Mouse (Mus musculus) kidney, postnatal 10 days (tissue): ENCODE results near the gene Fam129b.

Experiments used
- DNase-seq: peaks from one replicate; pipeline ENCODE4 v3.0.0; 2021; ENCODE audit warnings: mixed read lengths

The Fam129b gene

DNA sequence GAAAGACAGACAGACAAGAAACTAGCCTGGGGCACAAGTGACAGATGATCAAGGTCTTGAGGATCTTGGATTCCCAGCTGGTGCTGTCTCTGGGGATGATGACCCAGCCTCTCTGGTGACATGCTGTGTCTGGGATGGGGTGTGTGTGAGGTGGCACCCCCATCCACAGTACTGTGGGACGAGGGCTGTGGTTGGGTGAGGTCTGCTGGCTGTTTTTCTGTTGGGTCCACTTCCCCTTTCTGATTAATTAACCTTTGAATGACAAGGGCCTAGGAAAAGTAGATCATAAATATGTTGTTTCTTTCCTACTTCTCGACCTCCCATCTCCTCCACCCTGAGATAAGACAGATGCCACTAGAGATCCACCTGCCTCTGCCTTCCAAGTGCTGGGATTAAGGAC is 18.2 kb downstream of the Fam129b start:
- DNase-seq: no peak

GRCm38 (mm10) chr2:32895606-32896106 is 19.7 kb downstream of the Fam129b start:
- peak; percentile 66 for DNase-seq

DNA sequence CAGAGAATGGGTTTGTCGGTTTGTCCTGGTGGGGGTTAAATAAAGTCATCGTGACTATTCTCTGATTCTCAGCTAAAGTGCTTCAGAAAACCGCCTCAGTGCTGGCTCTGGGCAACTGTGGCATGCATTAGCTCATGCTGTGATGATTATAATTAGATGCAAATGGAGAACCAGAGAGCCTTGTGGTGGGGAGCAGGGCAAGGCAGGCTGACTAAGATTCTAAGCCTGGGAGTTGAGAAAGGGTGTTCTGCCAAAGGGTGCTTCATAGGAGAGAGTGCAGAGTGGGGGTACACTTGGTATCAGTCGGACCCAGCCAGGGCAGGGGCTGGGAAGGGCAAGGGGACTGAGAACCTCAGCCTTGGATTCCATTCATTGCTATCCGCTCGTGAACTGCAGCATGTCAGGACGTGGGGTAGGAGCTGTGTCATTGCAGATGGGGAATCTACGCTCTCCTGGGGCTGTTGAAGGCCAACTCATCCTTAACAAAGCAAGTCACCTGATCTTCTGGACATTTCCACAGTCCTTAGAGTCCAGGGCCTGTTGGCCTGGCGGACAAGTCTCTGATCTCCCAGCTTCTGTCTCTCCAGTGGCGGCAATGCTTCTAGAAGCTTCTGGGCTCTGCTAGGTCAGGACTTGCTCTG is 20.7 kb downstream of the Fam129b start:
- no peak for DNase-seq

GRCm38 (mm10) chr2:32898983-32899382 is 23.1 kb downstream of the Fam129b start:
- peak; percentile 71 for DNase-seq

DNA sequence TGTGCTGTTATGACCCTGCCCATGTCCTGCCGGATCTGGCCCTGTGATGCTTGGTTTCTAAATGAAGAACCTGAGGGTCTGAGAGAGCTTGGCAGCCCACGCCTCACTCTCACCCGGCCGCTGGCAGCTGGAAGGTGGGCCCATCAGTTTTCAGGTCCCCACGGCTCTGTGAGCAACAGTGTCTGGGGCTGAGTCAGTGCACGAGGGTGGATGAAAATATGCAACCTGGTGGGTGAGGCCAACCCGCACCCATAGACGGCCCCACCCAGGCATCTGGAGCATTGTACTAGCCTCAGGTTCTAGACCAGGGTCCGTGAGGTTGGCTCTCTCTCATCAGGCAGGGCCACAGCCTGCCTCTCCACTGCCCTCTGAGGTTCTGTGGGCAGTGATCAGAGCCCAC is 26.2 kb downstream of the Fam129b start:
- no peak for DNase-seq

- no peak for DNase-seq
Measured at GRCm38 (mm10) chr2:32903470-32903869, 27.6 kb downstream of the Fam129b start.

DNA sequence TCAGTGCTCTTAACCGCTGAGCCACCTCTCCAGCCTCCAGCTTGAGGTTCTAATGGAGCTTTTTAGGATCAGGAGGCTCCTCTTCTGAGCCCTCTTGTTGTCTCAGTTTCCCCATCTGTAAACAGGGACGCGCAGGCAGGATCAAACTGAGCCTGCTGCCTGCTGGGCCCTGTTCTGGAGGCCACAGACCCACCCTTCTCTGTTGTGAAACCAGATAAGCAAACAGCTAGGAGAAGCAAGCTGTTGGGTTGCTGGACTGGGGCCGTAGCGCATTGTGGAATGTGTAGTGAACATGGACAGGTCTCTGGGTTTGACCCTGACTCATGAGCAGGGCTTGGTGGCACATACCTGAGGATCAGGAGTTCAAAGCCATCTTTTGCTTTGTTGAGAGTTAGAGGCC is 28.7 kb downstream of the Fam129b start:
- no peak for DNase-seq

- no peak for DNase-seq
Measured at GRCm38 (mm10) chr2:32905297-32905696, 29.4 kb downstream of the Fam129b start.

GRCm38 (mm10) chr2:32907442-32907841 is 31.5 kb downstream of the Fam129b start:
- no peak for DNase-seq

GRCm38 (mm10) chr2:32908272-32908671 is 32.4 kb downstream of the Fam129b start:
- DNase-seq: peak; percentile 85

DNA sequence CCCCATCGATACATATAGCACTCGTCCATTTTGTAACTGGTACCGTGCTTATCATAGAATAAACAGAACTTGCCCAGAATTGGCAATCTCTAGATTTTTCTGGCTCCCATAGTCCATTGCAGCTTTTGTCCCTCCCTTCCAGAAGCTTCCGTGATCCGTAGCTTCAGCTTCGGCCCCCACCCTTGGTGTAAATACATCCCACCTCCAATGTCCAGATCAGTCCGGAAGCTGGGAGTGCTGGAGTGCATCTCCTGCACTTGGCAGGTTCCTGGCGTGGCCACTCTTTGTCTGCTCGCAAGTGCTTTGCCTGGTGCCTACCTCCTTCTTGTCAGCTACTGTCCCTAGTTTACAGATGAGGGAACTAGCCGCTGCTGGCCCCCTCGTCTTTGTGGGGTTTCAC is 32.9 kb downstream of the Fam129b start:
- peak; percentile 61 for DNase-seq

DNA sequence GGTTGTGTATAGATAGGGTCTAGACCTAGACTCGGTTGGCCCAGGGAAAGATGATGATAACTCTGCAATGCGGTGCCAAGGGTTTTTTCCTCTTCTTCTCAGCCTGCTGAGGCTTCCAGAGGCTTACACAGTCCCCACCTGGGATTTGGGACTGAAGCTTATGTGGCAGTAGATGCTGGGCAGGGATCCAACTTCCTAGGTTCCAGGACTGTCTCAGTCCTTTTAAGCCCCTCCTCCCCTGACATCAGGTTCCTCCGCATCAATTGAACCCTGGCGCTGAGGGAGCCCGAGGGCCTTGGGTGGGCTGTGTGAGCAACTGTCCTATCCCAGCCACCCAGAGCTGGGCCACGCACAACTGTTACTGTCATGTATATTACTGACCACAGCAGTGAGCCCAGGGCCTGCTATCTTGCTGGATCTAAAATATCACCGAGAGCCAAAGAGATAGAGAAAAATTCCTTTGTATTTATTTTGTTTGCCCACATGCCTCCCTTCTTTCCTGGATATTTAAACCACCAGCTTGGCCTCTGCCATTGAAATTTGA is 35.8 kb downstream of the Fam129b start:
- DNase-seq: no peak

- DNase-seq: peak; percentile 93
Measured at GRCm38 (mm10) chr2:32912210-32912804, 36.4 kb downstream of the Fam129b start.

- peak; percentile 54 for DNase-seq
Measured at GRCm38 (mm10) chr2:32914362-32914761, 38.4 kb downstream of the Fam129b start.

- peak; percentile 83 for DNase-seq
Measured at GRCm38 (mm10) chr2:32914896-32915295, 39.0 kb downstream of the Fam129b start.

- DNase-seq: no peak
Measured at GRCm38 (mm10) chr2:32917526-32917925, 41.6 kb downstream of the Fam129b start.

DNA sequence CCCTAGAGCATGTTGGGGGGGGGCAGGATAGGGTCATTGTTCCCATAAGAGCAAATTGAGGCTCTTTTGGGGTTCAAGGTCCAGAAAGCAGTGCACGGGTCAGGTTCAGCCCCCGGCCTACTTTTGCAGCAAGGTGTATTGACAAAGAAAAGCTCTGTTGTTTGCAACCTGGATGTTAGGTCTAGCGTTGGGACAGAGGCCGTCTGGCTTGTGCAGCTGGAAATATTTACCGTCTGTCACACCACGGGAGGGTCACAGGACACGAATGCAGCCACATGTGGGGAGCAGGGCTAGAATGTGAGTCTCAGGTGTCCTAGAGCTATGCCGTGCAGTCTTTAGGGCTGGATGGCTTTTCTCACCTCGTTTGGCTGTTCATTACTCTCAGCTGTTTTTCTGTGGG is 42.5 kb downstream of the Fam129b start:
- no peak for DNase-seq

DNA sequence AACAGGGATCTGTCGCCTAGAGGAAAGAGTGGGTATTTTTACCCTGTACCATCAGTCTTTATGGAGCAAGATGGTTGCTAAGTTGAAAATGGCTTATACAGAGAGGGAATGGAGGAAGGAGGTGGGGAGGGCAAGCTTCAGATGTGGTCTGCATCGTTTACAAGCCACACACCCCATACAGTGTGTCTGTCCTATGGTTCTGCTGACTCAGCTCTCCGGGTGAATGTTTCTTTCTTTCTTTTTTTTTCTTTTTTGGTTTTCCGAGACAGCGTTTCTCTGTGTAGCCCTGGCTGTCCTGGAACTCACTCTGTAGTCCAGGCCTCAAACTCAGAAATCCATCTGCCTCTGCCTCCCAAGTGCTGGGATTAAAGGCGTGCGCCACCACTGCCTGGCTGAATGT is 45.3 kb downstream of the Fam129b start:
- DNase-seq: no peak

GRCm38 (mm10) chr2:32921801-32922380 is 46.0 kb downstream of the Fam129b start:
- DNase-seq: no peak

- DNase-seq: no peak
Measured at GRCm38 (mm10) chr2:32922564-32922963, 46.6 kb downstream of the Fam129b start.

GRCm38 (mm10) chr2:32923551-32924250 is 47.8 kb downstream of the Fam129b start:
- DNase-seq: no peak

DNA sequence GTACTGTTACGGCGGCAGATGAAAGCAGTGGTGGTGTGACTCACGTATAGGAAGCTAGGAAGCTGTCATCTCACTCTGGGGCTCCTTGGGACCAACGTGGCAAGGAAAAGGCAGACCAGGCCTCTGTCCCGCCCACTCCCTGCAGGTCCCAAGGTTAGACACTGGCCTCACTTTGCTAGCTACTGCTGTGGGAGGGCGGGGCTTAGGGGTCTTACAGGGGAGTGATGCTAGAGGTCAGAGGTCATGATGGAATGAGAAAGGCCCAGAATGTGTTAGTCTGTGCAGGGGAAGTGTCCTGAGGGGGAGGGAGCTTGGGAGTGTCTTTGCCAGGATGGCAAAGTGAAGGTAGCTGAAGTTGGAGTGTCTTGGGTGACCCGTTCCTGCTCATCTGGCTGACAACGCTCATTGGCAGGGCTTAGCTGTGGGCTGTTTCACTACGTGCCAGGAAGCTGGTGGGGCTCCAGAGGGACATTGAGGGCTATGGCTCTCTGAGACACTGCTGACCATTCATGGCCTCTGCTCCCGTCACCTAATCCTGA is 48.5 kb downstream of the Fam129b start:
- DNase-seq: no peak
